Mouse (Mus musculus): ENCODE results near the gene Atxn7l1. TPM values are rescaled to one million over a fixed set of nuclear protein-coding genes. Genes with fewer than 3 reads are reported as not detected.
"Not testable (repeated sequence)": the region's sequence is repeated elsewhere in the genome, so short reads cannot be mapped to it uniquely, and the experiment has no call there.

The Atxn7l1 gene
- polyA plus RNA-seq, 1 experiment from 2014 or later = 12.5 TPM

DNA sequence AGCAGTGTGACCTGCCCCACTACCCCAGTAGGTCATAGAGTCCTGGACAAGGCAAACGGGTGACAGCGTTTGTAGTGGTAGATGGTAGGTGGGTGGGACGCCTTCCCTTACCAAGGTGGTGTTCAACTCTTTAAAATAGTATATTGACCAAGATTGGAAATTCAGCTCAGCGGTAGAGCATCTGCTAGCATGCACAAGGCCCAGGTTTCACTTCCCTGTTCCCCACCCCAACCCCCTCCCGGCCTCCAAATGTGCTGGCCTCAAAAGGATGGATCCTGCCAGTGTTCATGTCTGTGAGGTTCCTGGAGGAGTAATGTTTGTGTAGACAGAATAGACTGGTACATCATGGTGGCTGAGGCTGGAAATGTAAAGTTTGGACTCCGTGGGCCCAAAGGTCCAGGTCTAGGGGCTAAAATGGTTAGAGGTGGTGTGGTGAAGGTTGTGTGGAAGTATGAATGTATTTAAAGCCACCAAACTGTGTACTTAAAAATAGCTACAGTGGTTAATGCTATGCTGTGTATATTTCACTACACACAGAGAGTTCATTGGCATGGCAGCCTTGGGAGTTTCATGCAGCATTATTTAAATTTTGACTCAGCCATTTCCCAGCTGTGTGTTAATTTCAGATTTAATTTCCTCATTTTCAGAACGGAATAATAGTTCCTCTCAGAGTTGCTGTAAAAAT lies 9.0 kb downstream of the Atxn7l1 start:
- Histone ChIP-seq H3K27me3 (replicated peaks) (no peaks in the 10 kb centered on the region), H3K4me3 (replicated peaks) (no peak overlapping the region), H3K9me3 (no peaks in the 10 kb centered on the region), H3K4me1 (replicated peaks) (peaks cover 6% of the 10 kb centered on the region; the same call in 1 of the 2 replicates), H3K4me2 (replicated peaks) (no peak overlapping the region), H3K36me3 (no peaks in the 10 kb centered on the region), H3K27ac (no peak overlapping the region), H3K9ac (no peak overlapping the region)
- no peak for ATAC-seq
- WGBS = 91% methylated on average over 7 of the region's 7 CpGs

DNA sequence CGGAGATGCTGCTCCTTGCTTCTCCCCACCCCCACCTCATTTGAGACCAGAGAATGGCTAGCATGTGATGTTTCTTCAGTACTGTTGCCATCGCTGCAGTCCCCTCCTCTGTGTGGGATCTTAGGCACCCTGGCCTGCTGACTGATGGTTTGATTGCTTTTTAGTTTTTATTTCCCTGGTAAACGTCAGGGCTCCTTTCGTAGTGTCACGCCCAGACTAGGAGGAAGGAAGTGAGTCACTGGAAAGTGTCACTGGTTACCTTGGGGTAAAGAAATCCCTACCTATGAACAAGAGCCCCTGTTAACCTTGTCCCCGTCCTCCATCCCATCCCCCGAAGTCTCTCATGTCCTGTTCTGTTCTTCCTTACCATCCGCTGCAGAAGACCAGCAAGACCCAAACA lies 10.8 kb downstream of the Atxn7l1 start:
- H3K4me3 ChIP-seq (replicated peaks) = no peak overlapping the region
- no peak overlapping the region for H3K4me2 ChIP-seq (replicated peaks)
- WGBS = 61% methylated on average over 8 of the region's 8 CpGs
- H3K9me3 ChIP-seq = no peaks in the 10 kb centered on the region
- no peaks in the 10 kb centered on the region for H3K27me3 ChIP-seq (replicated peaks)
- peaks cover 8% of the 10 kb centered on the region; the same call in 1 of the 2 replicates for H3K4me1 ChIP-seq (replicated peaks)
- ATAC-seq = no peak
- no peaks in the 10 kb centered on the region for H3K36me3 ChIP-seq
- H3K27ac ChIP-seq = no peak overlapping the region
- H3K9ac ChIP-seq = no peak overlapping the region

DNA sequence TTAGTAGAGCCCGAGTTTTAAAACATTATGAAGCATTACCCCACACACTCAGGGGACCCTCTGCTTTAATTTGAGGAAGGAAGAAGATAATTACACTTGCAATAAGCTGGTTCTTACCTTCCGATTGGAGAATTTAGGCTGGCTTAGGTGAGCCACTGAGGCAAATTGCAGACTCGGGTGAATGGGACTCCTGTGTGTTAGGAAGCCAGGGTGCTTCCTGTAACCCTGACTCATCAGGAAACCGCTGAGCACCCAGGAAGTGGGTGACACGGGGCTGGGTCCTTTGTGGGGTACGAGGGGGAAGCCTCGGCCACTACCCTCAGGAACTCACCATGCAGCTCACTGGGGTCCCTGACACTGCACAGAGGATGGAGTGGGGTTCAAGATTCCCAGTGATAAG lies 12.9 kb downstream of the Atxn7l1 start:
- Histone ChIP-seq H3K4me2 (replicated peaks) (no peak overlapping the region), H3K27me3 (replicated peaks) (no peaks in the 10 kb centered on the region), H3K36me3 (no peaks in the 10 kb centered on the region), H3K9me3 (no peaks in the 10 kb centered on the region), H3K4me1 (replicated peaks) (peaks cover 8% of the 10 kb centered on the region; the same call in 1 of the 2 replicates), H3K4me3 (replicated peaks) (no peak overlapping the region), H3K27ac (no peak overlapping the region), H3K9ac (no peak overlapping the region)
- no peak for ATAC-seq
- 77% methylated on average over 7 of the region's 7 CpGs for WGBS

DNA sequence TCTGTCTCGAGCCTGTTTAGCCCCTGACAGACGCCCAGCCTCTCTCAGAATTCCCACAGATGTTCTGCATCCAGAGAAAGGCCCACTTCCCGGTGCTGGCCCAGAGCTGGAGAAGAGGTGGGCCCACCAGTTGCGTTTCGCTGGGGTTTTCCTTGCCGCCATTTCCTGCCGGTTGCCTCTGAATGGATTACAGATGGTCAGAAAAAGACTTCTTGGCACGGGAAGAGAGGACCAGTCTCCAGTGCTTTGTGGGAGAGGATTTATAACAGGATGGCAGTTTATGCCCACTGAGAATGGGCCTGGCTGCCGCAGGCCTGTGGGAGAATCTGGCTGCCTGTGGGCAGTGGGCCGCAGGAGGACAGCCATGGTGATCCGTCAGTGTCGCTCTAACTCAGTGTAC lies 15.0 kb downstream of the Atxn7l1 start:
- H3K4me3 ChIP-seq (replicated peaks) = no peak overlapping the region
- peaks cover 8% of the 10 kb centered on the region; the same call in 1 of the 2 replicates for H3K4me1 ChIP-seq (replicated peaks)
- ATAC-seq = no peak
- WGBS = 47% methylated on average over 12 of the region's 12 CpGs
- H3K27ac ChIP-seq = peak overlapping the region; percentile 69; the same call in 1 of the 2 replicates
- H3K9ac ChIP-seq = no peak overlapping the region
- no peaks in the 10 kb centered on the region for H3K9me3 ChIP-seq
- no peaks in the 10 kb centered on the region for H3K27me3 ChIP-seq (replicated peaks)
- H3K4me2 ChIP-seq (replicated peaks) = no peak overlapping the region
- no peaks in the 10 kb centered on the region for H3K36me3 ChIP-seq

DNA sequence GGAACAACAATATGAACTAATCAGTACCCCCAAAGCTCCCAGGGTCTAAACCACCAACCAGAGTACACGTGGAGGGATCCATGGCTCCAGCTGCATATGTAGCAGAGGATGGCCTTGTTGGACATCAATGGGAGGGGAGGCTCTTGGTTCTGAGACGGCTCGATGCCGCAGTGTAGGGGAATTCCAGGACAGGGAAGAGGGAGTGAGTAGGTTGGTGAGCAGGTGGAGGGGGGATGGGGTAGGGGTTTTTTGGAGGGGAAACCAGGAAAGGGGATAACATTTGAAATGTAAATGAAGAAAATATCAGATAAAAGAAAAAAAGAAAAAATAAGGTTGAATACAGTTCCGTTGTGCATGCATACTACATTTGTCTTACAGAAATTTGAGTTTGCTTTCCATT lies 16.5 kb downstream of the Atxn7l1 start:
- not testable (repeated sequence) for H3K27me3 ChIP-seq (replicated peaks); H3K4me3 ChIP-seq (replicated peaks); H3K9ac ChIP-seq; H3K27ac ChIP-seq; H3K4me1 ChIP-seq (replicated peaks); ATAC-seq; H3K36me3 ChIP-seq; H3K4me2 ChIP-seq (replicated peaks); H3K9me3 ChIP-seq
- 92% methylated on average over 5 of the region's 5 CpGs for WGBS

DNA sequence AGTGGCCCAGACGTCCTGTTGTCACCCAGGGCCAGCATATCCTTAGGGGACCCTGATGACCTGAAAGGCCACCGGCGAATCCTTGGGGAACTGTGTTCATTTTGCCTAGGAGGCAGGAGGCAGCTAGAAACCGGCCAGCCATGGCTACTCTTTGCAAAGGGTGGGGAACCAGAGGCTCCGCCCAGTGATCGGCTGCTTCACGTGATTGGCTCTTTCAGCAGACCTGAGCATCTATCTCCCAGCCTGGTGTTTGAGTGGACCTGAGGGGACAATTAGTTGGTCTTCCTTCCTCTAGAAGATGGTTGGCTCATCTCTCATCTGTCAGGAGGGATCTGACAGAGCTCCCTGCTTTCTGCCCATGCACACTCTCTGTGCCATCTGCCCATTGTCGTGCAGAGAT lies 19.2 kb downstream of the Atxn7l1 start:
- no peaks in the 10 kb centered on the region for H3K9me3 ChIP-seq
- no peak overlapping the region for H3K27ac ChIP-seq
- no peak overlapping the region for H3K4me3 ChIP-seq (replicated peaks)
- 0 out of 2 replicates have a peak, but pooled peaks have one; percentile 20 for ATAC-seq
- H3K27me3 ChIP-seq (replicated peaks) = no peaks in the 10 kb centered on the region
- H3K36me3 ChIP-seq = no peaks in the 10 kb centered on the region
- 0 out of 2 replicates have a peak, but pooled peaks cover 4% of the 10 kb centered on the region for H3K4me1 ChIP-seq (replicated peaks)
- H3K9ac ChIP-seq = no peak overlapping the region
- no peak overlapping the region for H3K4me2 ChIP-seq (replicated peaks)
- WGBS = 54% methylated on average over 8 of the region's 8 CpGs

DNA sequence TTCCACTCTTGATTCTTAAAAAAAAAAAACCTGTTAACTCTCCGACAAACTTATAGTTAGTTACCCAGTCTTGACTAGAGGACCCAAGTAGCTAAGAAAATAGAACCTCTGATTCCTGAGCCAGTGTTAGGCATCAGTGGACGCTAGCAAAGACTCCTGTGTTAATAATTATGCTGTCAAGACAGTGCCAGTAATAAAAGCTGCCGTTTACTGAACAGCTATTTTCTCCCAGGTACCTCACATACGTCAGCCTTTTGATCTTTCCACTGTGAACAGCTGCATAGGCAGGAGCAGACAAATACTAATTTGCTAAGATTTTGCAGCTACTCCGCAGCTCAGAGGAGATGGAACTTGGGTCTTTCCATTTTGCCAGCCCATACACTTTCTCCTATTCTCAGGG lies 20.1 kb downstream of the Atxn7l1 start:
- Histone ChIP-seq H3K36me3 (no peaks in the 10 kb centered on the region), H3K4me2 (replicated peaks) (no peak overlapping the region), H3K4me1 (replicated peaks) (0 out of 2 replicates have a peak, but pooled peaks cover 3% of the 10 kb centered on the region), H3K4me3 (replicated peaks) (no peak overlapping the region), H3K9ac (no peak overlapping the region), H3K9me3 (no peaks in the 10 kb centered on the region), H3K27ac (no peak overlapping the region), H3K27me3 (replicated peaks) (no peaks in the 10 kb centered on the region)
- WGBS = 65% methylated on average over 5 of the region's 5 CpGs
- no peak for ATAC-seq

DNA sequence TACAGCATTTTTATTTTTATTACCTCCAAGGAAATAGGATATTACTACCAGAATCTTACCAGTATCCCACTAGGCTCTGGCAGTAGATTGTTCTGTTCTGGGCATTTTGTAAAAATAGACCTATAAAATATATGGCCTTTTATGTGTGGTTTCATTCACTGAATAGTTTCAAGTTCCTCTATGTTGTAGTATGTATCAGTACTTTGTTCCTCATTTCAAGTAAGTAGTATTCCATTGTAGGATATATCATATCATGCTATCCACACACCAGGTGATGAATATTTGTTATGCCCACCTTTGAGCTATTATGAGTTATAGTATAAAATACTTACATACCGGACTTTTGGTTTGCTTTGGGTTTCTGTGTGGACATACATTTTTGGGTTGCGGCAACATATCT lies 21.0 kb downstream of the Atxn7l1 start:
- H3K9ac ChIP-seq = no peak overlapping the region
- H3K9me3 ChIP-seq = no peaks in the 10 kb centered on the region
- no peaks in the 10 kb centered on the region for H3K27me3 ChIP-seq (replicated peaks)
- no peaks in the 10 kb centered on the region for H3K36me3 ChIP-seq
- no peak overlapping the region for H3K4me3 ChIP-seq (replicated peaks)
- H3K27ac ChIP-seq = no peak overlapping the region
- no peak for ATAC-seq
- H3K4me1 ChIP-seq (replicated peaks) = 0 out of 2 replicates have a peak, but pooled peaks cover 1% of the 10 kb centered on the region
- no peak overlapping the region for H3K4me2 ChIP-seq (replicated peaks)
- WGBS = 95% methylated on average over 2 of the region's 2 CpGs

DNA sequence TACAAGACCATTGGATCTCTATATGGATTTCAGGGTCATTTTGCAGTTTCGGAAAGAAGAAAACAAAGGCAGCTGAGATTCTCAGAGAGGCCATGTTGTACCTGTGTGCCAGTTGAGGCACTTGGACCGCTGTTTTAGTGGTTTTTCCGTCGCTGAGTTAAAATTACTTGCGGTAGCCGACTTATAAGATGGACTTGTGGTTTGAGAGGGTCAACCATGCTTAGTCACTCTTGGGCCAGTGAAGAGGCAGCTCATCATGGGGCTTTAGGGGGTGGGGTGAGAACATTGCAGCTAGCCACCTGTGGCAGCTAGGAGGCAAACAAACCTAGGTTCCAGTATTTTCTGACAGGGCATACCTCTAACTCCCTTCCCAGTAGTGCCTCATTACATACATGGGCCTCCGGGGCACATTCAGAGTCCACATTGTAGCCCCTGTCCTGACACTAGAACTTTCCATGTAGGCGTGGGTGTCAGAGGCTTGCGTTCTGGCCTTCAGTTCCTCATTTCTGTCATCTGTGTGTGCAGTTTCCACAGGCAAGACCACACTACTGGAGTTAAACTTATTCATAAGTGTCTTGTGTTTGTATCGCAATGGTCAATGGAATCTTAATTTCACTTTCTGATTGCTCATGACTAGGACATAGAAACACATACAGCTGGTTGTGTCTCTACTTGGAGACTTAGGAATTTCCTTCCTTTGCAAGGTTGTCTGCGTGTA lies 22.4 kb downstream of the Atxn7l1 start:
- no peak overlapping the region for H3K27ac ChIP-seq
- no peak for ATAC-seq
- H3K9me3 ChIP-seq = no peaks in the 10 kb centered on the region
- no peak overlapping the region for H3K4me3 ChIP-seq (replicated peaks)
- H3K27me3 ChIP-seq (replicated peaks) = no peaks in the 10 kb centered on the region
- WGBS = 88% methylated on average over 11 of the region's 11 CpGs
- peaks cover 13% of the 10 kb centered on the region for H3K4me1 ChIP-seq (replicated peaks)
- no peak overlapping the region for H3K9ac ChIP-seq
- no peak overlapping the region for H3K4me2 ChIP-seq (replicated peaks)
- no peaks in the 10 kb centered on the region for H3K36me3 ChIP-seq

DNA sequence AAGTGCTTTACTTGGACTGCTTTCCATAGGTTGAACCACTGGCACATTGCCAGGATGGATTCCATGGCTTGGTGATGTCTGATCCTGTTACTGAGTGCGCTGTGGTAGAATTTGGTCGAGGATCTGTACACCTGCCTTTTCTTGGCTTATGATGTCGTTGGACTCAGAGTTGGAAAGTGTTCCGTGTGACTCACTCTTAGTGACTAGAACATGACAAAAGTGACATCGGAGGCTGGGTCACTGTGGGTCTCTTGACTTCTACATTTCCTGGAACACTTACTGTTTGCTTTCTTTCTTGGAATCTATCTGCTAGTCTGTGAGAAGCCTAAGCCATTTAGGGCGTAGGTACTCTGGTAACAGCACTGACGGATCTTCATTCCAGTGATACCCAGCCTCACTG lies 23.3 kb downstream of the Atxn7l1 start:
- WGBS = 88% methylated on average over 7 of the region's 7 CpGs
- no peak overlapping the region for H3K9ac ChIP-seq
- ATAC-seq = no peak

DNA sequence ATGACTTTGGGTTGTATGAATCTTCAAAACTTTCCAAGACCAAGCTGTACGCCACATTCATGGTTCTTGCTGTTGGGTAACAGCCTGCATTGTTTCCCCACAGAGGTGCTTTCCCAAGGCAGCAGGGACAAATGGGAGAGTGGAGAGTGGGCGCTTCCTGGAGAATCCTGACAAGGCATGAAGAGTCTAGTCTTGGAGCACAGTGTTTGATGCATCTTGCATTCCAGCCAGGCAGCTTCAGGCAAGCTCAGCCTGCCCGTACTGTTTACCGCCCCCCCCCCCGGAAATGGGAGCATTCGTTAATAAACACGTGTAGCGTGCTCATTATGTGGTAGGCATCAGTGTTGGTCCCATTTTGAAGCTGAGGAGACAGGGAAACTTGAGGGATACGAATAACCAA lies 25.4 kb downstream of the Atxn7l1 start:
- Histone ChIP-seq H3K27me3 (replicated peaks) (no peaks in the 10 kb centered on the region), H3K4me3 (replicated peaks) (no peak overlapping the region), H3K4me2 (replicated peaks) (no peak overlapping the region), H3K9me3 (no peaks in the 10 kb centered on the region), H3K27ac (no peak overlapping the region), H3K4me1 (replicated peaks) (peaks cover 28% of the 10 kb centered on the region), H3K9ac (no peak overlapping the region), H3K36me3 (no peaks in the 10 kb centered on the region)
- no peak for ATAC-seq
- WGBS = 81% methylated on average over 9 of the region's 9 CpGs

More for the DNA sequence above, 23.3 kb downstream of the Atxn7l1 start:
- no peaks in the 10 kb centered on the region for H3K36me3 ChIP-seq
- H3K4me1 ChIP-seq (replicated peaks) = peaks cover 18% of the 10 kb centered on the region
- no peaks in the 10 kb centered on the region for H3K27me3 ChIP-seq (replicated peaks)
- no peak overlapping the region for H3K27ac ChIP-seq
- no peak overlapping the region for H3K4me2 ChIP-seq (replicated peaks)
- H3K9me3 ChIP-seq = no peaks in the 10 kb centered on the region
- no peak overlapping the region for H3K4me3 ChIP-seq (replicated peaks)

DNA sequence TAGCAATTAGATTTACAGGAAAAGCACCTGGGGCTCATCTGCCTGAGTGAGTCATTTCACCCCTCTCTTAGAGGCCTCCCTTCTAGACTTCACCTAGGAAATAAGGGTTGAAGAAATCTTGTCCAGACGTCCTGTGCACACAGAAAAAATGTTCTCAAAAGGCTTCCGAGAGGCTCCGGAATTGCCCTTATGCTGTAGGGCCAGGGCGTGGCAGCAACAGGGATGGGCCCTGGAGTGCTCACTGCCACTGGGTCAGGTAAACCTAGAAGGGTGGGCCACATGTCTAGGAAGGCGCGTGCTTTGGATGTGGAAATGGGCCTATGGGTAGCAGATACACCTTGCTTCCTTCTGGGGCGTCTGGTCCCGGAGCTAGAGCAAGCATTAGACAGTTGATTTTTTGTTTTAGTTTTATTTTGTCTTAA lies 26.2 kb downstream of the Atxn7l1 start:
- H3K27ac ChIP-seq = no peak overlapping the region
- H3K9ac ChIP-seq = no peak overlapping the region
- ATAC-seq = peak; percentile 73
- no peak overlapping the region for H3K4me3 ChIP-seq (replicated peaks)
- H3K4me2 ChIP-seq (replicated peaks) = no peak overlapping the region
- H3K4me1 ChIP-seq (replicated peaks) = peaks cover 28% of the 10 kb centered on the region
- H3K9me3 ChIP-seq = no peaks in the 10 kb centered on the region
- WGBS = 67% methylated on average over 8 of the region's 8 CpGs
- H3K36me3 ChIP-seq = no peaks in the 10 kb centered on the region
- no peaks in the 10 kb centered on the region for H3K27me3 ChIP-seq (replicated peaks)

DNA sequence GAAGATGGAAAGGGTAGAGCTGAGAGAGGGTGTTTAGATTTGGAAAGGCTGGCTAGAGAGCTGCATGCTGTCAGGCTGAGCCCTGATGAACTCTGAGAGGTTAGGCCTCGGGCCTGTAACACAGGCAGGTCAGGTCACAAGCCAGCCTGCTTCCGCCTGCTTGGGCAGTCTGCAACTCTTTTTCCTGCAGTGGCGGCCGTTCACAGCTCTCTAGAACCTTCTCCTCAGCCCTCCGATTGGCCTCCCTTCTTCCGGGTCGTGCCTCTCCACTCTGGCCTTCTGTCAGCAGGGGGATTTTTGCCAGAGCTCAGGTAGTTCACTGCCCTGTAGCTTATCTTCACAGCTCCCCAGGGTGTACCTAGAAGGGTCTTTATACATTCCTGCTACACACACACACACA lies 26.7 kb downstream of the Atxn7l1 start:
- no peaks in the 10 kb centered on the region for H3K27me3 ChIP-seq (replicated peaks)
- no peak overlapping the region for H3K4me2 ChIP-seq (replicated peaks)
- peak; percentile 20; the same call in 1 of the 2 replicates for ATAC-seq
- H3K4me3 ChIP-seq (replicated peaks) = no peak overlapping the region
- peaks cover 28% of the 10 kb centered on the region for H3K4me1 ChIP-seq (replicated peaks)
- H3K9me3 ChIP-seq = no peaks in the 10 kb centered on the region
- H3K36me3 ChIP-seq = no peaks in the 10 kb centered on the region
- 66% methylated on average over 7 of the region's 7 CpGs for WGBS
- H3K9ac ChIP-seq = no peak overlapping the region
- no peak overlapping the region for H3K27ac ChIP-seq
